Mouse (Mus musculus) midbrain, embryonic 15.5 days (tissue): ENCODE measurements around the gene Acin1. TPM values are rescaled to one million over a fixed set of nuclear protein-coding genes. Genes with fewer than 3 reads are reported as not detected.

Experiments
- ATAC-seq: fragments of 200-750 bp; cut with Nextera tagmentation; replicated peaks from 2 replicates; pipeline ENCODE4 v1.8.0; 2017; ENCODE audit warnings: moderate TSS enrichment
- H3K27ac ChIP-seq: fragments of 300-500 bp; sonication (generic); 2 replicates; pipeline ENCODE4 v1.5.1; 2015; ENCODE audit warnings: mild to moderate bottlenecking, inconsistent platforms
- H3K27me3 ChIP-seq: fragments of 300-500 bp; sonication (generic); replicated peaks from 2 replicates; pipeline ENCODE4 v1.6.1; 2015; ENCODE audit warnings: inconsistent platforms
- H3K36me3 ChIP-seq: fragments of 300-500 bp; sonication (generic); replicated peaks from 2 replicates; pipeline ENCODE4 v1.6.1; 2015; ENCODE audit warnings: inconsistent platforms
- H3K4me1 ChIP-seq: fragments of 300-500 bp; sonication (generic); 2 replicates; pipeline ENCODE4 v1.6.1; 2015; ENCODE audit warnings: inconsistent platforms
- H3K4me2 ChIP-seq: fragments of 300-500 bp; sonication (generic); 2 replicates; pipeline ENCODE4 v1.6.1; 2015; ENCODE audit warnings: inconsistent platforms, mild to moderate bottlenecking, moderate library complexity
- H3K4me3 ChIP-seq: fragments of 300-500 bp; sonication (generic); 2 replicates; pipeline ENCODE4 v1.5.1; 2015; ENCODE audit warnings: mild to moderate bottlenecking, inconsistent platforms
- H3K9ac ChIP-seq: fragments of 300-500 bp; sonication (generic); 2 replicates; pipeline ENCODE4 v1.6.1; 2015; ENCODE audit warnings: mild to moderate bottlenecking, inconsistent platforms
- H3K9me3 ChIP-seq: fragments of 300-500 bp; sonication (generic); 2 replicates; pipeline ENCODE4 v1.6.1; 2016; ENCODE audit warnings: inconsistent platforms
- WGBS: fragments of 180-500 bp; shearing (Covaris S2); methylation state at CpG from one replicate; pipeline ENCODE4 v1.1.7; 2015; ENCODE audit warnings: mixed read lengths; 5-methylcytosine and 5-hydroxymethylcytosine counted together
- polyA plus RNA-seq: library from polyadenylated mRNA; unstranded; fragments of >200 nt; fragmentation: Nextera tagmentation; extraction: Ambion mirVana; gene quantifications from 2 replicates; pipeline ENCODE4 v1.2.1, GENCODE M21; 2015

The Acin1 gene
- polyA plus RNA-seq, 1 experiment from 2014 or later: 145 TPM

DNA sequence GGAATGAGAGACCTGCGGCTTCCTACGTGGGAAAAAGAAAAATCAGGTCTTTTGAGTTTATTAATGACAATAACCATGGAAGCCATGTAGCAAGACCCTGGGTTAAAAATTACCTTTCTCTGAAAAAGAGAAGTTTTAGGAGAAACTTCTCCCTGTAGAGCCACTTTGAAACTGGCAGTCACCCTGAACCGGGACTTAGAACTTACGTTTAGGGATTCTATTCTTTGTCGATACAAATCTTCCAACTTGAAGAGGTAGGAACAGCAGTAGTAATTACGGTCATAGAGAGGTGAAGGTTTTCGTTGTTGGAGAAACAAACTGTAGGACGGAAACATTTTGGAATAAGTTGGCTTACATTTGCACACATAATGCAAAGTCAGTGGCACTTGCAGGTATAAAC lies 520 bp upstream of the Acin1 start:
- ATAC-seq: no peak
- Histone ChIP-seq H3K4me2 (peak overlapping the region; percentile 61), H3K27ac (peak overlapping the region; percentile 80), H3K4me3 (peak overlapping the region; percentile 60), H3K27me3 (no peaks in the 10 kb centered on the region), H3K36me3 (peaks cover 14% of the 10 kb centered on the region; the same call in 1 of the 2 replicates), H3K4me1 (peaks cover 41% of the 10 kb centered on the region), H3K9me3 (no peaks in the 10 kb centered on the region), H3K9ac (peak overlapping the region; percentile 60)
- WGBS: 8% methylated on average over 8 of the region's 8 CpGs

DNA sequence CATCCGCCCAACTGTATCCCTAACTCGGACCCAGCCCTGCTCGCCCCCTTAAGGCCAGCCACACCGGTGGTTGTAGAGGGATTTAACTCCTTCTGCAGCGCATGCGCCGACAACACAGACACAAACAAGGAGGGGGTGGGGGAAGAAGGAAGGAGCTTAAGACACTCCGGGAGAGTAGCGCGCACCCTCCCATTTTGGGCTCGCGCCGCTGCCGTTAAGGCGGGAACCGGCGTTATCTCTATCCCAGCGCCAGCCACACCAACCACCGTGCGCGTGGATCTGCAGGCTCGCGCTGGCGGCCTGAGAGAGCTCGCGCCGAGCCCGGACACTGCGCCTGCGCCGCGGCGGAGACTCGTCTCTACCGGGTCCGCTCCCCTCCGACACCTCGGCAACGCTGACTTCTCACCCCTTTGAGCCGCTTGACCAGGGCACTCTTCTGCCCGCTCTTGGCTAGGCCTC lies 639 bp downstream of the Acin1 start, which contains the start of gene 1700123O20Rik:
1700123O20Rik (plus strand) TSS at position 154 of the 459 bp plus-strand sequence.
- peak within 1 kb of the TSS; percentile 94 for H3K27ac ChIP-seq
- H3K4me3 ChIP-seq: peak within 1 kb of the TSS; percentile 60
- H3K27me3 ChIP-seq: no peaks in the 10 kb centered on the region
- H3K4me1 ChIP-seq: peaks cover 41% of the 10 kb centered on the region
- H3K4me2 ChIP-seq: peak within 1 kb of the TSS; percentile 76
- ATAC-seq: peak; percentile 84
- H3K9ac ChIP-seq: peak within 1 kb of the TSS; percentile 87
- peaks cover 14% of the 10 kb centered on the region; the same call in 1 of the 2 replicates for H3K36me3 ChIP-seq
- WGBS: under 1% methylated on average over 41 of the region's 41 CpGs
- no peaks in the 10 kb centered on the region for H3K9me3 ChIP-seq

DNA sequence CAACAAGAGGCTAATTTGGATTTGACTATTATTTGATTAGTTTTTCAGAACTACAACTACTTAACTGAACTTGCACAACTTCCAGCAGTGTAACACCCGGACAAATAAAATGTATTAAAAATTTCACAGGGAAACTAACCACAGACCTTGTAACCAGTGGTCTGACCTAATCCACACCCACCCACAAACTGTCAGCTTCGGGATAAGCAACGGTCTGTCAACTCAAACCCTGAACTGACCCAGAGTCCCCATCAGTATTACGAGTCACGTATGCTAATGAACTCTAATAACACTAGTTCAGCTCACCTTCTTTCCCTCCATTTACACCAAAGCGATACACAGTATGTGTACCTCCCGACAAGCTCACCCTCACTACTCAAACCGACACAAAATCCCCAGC lies 1.3 kb downstream of the Acin1 start:
- Histone ChIP-seq H3K27ac (peak overlapping the region; percentile 94), H3K9ac (peak overlapping the region; percentile 87), H3K4me1 (peaks cover 41% of the 10 kb centered on the region), H3K4me2 (peak overlapping the region; percentile 76), H3K9me3 (no peaks in the 10 kb centered on the region), H3K36me3 (peaks cover 14% of the 10 kb centered on the region; the same call in 1 of the 2 replicates), H3K4me3 (peak overlapping the region; percentile 60), H3K27me3 (no peaks in the 10 kb centered on the region)
- 12% methylated on average over 8 of the region's 8 CpGs for WGBS
- ATAC-seq: no peak

DNA sequence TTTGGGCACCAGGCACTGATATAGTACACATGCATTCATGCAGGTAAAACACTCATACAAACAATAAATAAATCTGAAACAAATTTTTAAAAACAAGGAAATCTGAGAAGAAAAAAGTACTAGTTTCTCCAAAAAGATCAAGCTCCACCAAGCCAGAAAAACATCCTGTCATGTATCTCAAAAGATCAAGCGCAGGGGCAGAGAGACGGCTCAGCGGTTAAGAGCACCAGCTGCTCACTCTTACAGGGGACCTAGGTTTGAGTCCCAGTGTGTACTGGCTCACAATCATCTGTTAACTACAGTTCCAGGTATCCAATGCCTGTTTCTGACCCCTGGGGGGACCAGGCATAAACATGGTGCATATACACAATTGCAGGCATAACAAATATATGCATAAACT lies 4.3 kb downstream of the Acin1 start:
- Histone ChIP-seq H3K4me2 (no peak overlapping the region), H3K27me3 (no peaks in the 10 kb centered on the region), H3K9ac (no peak overlapping the region), H3K4me1 (peaks cover 22% of the 10 kb centered on the region), H3K9me3 (no peaks in the 10 kb centered on the region), H3K27ac (no peak overlapping the region), H3K4me3 (no peak overlapping the region), H3K36me3 (peaks cover 25% of the 10 kb centered on the region)
- ATAC-seq: no peak
- WGBS: 93% methylated on average over 3 of the region's 3 CpGs

- no peak for ATAC-seq
- Histone ChIP-seq H3K9ac (no peak overlapping the region), H3K4me1 (peaks cover 4% of the 10 kb centered on the region; the same call in 1 of the 2 replicates), H3K27me3 (no peaks in the 10 kb centered on the region), H3K4me2 (no peak overlapping the region), H3K9me3 (no peaks in the 10 kb centered on the region), H3K27ac (no peak overlapping the region), H3K4me3 (no peak overlapping the region), H3K36me3 (peaks cover 45% of the 10 kb centered on the region)
- WGBS: 87% methylated on average over 16 of the region's 16 CpGs
These were observed 8.0 kb downstream of the Acin1 start for GRCm38 (mm10) chr14:54678657-54679304.

GRCm38 (mm10) chr14:54676290-54676689 lies 10.4 kb downstream of the Acin1 start:
- no peak overlapping the region for H3K27ac ChIP-seq
- 89% methylated on average over 5 of the region's 5 CpGs for WGBS
- no peaks in the 10 kb centered on the region for H3K9me3 ChIP-seq
- peaks cover 42% of the 10 kb centered on the region for H3K36me3 ChIP-seq
- ATAC-seq: no peak
- H3K4me2 ChIP-seq: no peak overlapping the region
- no peaks in the 10 kb centered on the region for H3K27me3 ChIP-seq
- H3K9ac ChIP-seq: no peak overlapping the region
- H3K4me3 ChIP-seq: no peak overlapping the region
- no peaks in the 10 kb centered on the region for H3K4me1 ChIP-seq

GRCm38 (mm10) chr14:54674317-54674716 lies 12.4 kb downstream of the Acin1 start:
- Histone ChIP-seq H3K36me3 (peaks cover 46% of the 10 kb centered on the region), H3K4me3 (no peak overlapping the region), H3K9me3 (no peaks in the 10 kb centered on the region), H3K4me1 (no peaks in the 10 kb centered on the region), H3K4me2 (no peak overlapping the region), H3K27me3 (no peaks in the 10 kb centered on the region), H3K9ac (no peak overlapping the region), H3K27ac (no peak overlapping the region)
- no peak for ATAC-seq
- WGBS: 83% methylated on average over 2 of the region's 2 CpGs

GRCm38 (mm10) chr14:54669381-54669780 lies 17.4 kb downstream of the Acin1 start:
- Histone ChIP-seq H3K4me1 (no peaks in the 10 kb centered on the region), H3K4me2 (no peak overlapping the region), H3K36me3 (peaks cover 50% of the 10 kb centered on the region), H3K27me3 (no peaks in the 10 kb centered on the region), H3K4me3 (no peak overlapping the region), H3K27ac (no peak overlapping the region), H3K9me3 (no peaks in the 10 kb centered on the region), H3K9ac (no peak overlapping the region)
- no peak for ATAC-seq
- 78% methylated on average over 4 of the region's 4 CpGs for WGBS

DNA sequence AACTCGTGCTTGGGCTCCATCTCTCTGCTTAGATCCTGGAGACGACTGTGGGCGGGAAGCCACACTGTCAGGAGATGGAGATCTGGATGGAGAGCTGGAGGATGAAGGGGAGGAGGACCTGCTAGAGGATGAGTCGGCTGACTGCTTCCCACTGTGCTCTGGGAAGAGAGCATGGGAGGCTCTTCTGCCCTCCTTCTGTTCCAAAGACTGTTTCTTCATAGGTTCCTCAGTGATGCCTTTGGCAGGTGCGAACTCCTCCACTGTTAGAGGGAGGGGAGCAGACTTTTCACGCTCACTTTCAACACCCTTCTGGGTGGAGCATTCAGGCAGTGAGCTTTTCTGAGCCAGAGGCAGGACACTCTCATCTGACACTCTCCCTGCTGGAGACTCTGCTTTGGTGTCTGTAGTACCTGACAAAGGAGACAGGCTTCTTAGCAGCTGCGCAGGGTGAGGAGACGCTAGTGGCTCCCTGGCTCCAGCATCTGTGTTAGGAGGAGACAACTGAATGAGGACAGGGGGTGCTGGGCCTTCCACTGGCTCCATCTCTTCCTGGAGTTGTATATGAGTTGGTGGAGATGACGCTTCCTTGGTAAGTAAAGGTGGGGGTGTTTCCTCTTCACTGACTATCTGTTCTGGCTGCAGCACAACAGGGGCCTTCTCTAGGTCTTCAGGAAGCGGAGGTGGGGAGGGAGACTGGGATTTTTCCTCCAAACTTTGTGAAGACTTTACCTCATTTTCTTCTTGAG lies 22.1 kb downstream of the Acin1 start:
- Histone ChIP-seq H3K27me3 (no peaks in the 10 kb centered on the region), H3K9ac (no peak overlapping the region), H3K36me3 (peaks cover 83% of the 10 kb centered on the region), H3K4me3 (no peak overlapping the region), H3K4me2 (no peak overlapping the region), H3K9me3 (no peaks in the 10 kb centered on the region), H3K27ac (no peak overlapping the region), H3K4me1 (no peaks in the 10 kb centered on the region)
- ATAC-seq: no peak
- 92% methylated on average over 10 of the region's 10 CpGs for WGBS

GRCm38 (mm10) chr14:54660009-54660408 lies 26.7 kb downstream of the Acin1 start:
- ATAC-seq: no peak
- H3K4me1 ChIP-seq: no peaks in the 10 kb centered on the region
- H3K36me3 ChIP-seq: peaks cover 85% of the 10 kb centered on the region
- H3K9ac ChIP-seq: no peak overlapping the region
- H3K4me3 ChIP-seq: no peak overlapping the region
- H3K4me2 ChIP-seq: no peak overlapping the region
- no peaks in the 10 kb centered on the region for H3K27me3 ChIP-seq
- H3K27ac ChIP-seq: no peak overlapping the region
- WGBS: 95% methylated on average over 2 of the region's 2 CpGs
- H3K9me3 ChIP-seq: no peaks in the 10 kb centered on the region

GRCm38 (mm10) chr14:54653496-54653895 lies 33.2 kb downstream of the Acin1 start:
- Histone ChIP-seq H3K9me3 (no peaks in the 10 kb centered on the region), H3K9ac (peak overlapping the region; percentile 76), H3K4me3 (peak overlapping the region; percentile 66), H3K4me2 (peak overlapping the region; percentile 88), H3K27ac (peak overlapping the region; percentile 87), H3K4me1 (peaks cover 47% of the 10 kb centered on the region), H3K36me3 (peaks cover 31% of the 10 kb centered on the region; the same call in 1 of the 2 replicates), H3K27me3 (no peaks in the 10 kb centered on the region)
- 0% methylated on average over 12 of the region's 12 CpGs for WGBS
- ATAC-seq: peak; percentile 89

- H3K4me1 ChIP-seq: peaks cover 53% of the 10 kb centered on the region
- H3K9me3 ChIP-seq: no peaks in the 10 kb centered on the region
- H3K27me3 ChIP-seq: no peaks in the 10 kb centered on the region
- peak overlapping the region; percentile 87 for H3K27ac ChIP-seq
- WGBS: 1% methylated on average over 7 of the region's 7 CpGs
- H3K4me3 ChIP-seq: peak overlapping the region; percentile 66
- H3K36me3 ChIP-seq: peaks cover 26% of the 10 kb centered on the region; the same call in 1 of the 2 replicates
- peak overlapping the region; percentile 76 for H3K9ac ChIP-seq
- ATAC-seq: no peak
- peak overlapping the region; percentile 88 for H3K4me2 ChIP-seq
These were observed 33.9 kb downstream of the Acin1 start for GRCm38 (mm10) chr14:54652787-54653186.
